Mouse (Mus musculus) regulatory T cell (primary cell): Measurements from ENCODE around the gene Clcnka.

Source experiments
- in situ Hi-C: fragments of 300-600 bp; cut with MboI, MseI; formaldehyde crosslinking; loops from one replicate; pipeline ENCODE4 v1.15.1; 2025; ENCODE audit warnings: high pct_unique_total_duplicates

Clcnka gene

GRCm38 (mm10) chr4:141421423-141421822, 22.9 kb upstream of the Clcnka start:
- in situ Hi-C loops, result no loop called here

GRCm38 (mm10) chr4:141420886-141421285, 22.4 kb upstream of the Clcnka start:
- in situ Hi-C loops, result no loop called here

- in situ Hi-C loops, result no loop called here
Measured at GRCm38 (mm10) chr4:141420192-141420829, 21.8 kb upstream of the Clcnka start, which contains the start of gene Hspb7. Hspb7 (plus strand) TSS chr4:141420779.

GRCm38 (mm10) chr4:141419398-141420191, 21.1 kb upstream of the Clcnka start:
- in situ Hi-C loops, result no loop called here

- in situ Hi-C loops, result no loop called here
Measured at GRCm38 (mm10) chr4:141415924-141416323, 17.4 kb upstream of the Clcnka start, which contains the start of gene Clcnkb. Clcnkb (minus strand) TSS chr4:141416014.

GRCm38 (mm10) chr4:141411430-141411992, 13.0 kb upstream of the Clcnka start:
- in situ Hi-C loops, result no loop called here

GRCm38 (mm10) chr4:141408577-141408976, 10.1 kb upstream of the Clcnka start:
- in situ Hi-C loops, result loop anchor here (5.0 kb wide), 2 partner anchors 39 to 164 kb away; no protein-coding TSS in a partner anchor

GRCm38 (mm10) chr4:141406516-141407299, 8.2 kb upstream of the Clcnka start:
- in situ Hi-C loops, result loop anchor here (5.0 kb wide), 2 partner anchors 41 to 166 kb away; no protein-coding TSS in a partner anchor

- in situ Hi-C loops, result loop anchor here (5.0 kb wide), 2 partner anchors 42 to 167 kb away; no protein-coding TSS in a partner anchor
Measured at GRCm38 (mm10) chr4:141405314-141405622, 6.7 kb upstream of the Clcnka start.

GRCm38 (mm10) chr4:141404518-141405313, 6.2 kb upstream of the Clcnka start:
- in situ Hi-C loops, result loop anchor here (5.0 kb wide), 2 partner anchors 43 to 168 kb away; no protein-coding TSS in a partner anchor

- in situ Hi-C loops, result no loop called here
Measured at GRCm38 (mm10) chr4:141400171-141400570, 1.6 kb upstream of the Clcnka start.

GRCm38 (mm10) chr4:141397861-141398260, 663 bp downstream of the Clcnka start:
- in situ Hi-C loops, result no loop called here

GRCm38 (mm10) chr4:141394751-141395150, 3.8 kb downstream of the Clcnka start:
- in situ Hi-C loops, result no loop called here

GRCm38 (mm10) chr4:141391293-141391692, 7.2 kb downstream of the Clcnka start:
- in situ Hi-C loops, result no loop called here

GRCm38 (mm10) chr4:141389366-141390150, 9.0 kb downstream of the Clcnka start:
- in situ Hi-C loops, result no loop called here

- in situ Hi-C loops, result no loop called here
Measured at GRCm38 (mm10) chr4:141387933-141388332, 10.6 kb downstream of the Clcnka start.

- in situ Hi-C loops, result no loop called here
Measured at GRCm38 (mm10) chr4:141387093-141387784, 11.3 kb downstream of the Clcnka start.

- in situ Hi-C loops, result no loop called here
Measured at GRCm38 (mm10) chr4:141386150-141386549, 12.4 kb downstream of the Clcnka start.

GRCm38 (mm10) chr4:141385275-141385674, 13.2 kb downstream of the Clcnka start:
- in situ Hi-C loops, result no loop called here
